Mouse (Mus musculus) urinary bladder, postnatal 14 days (tissue): ENCODE measurements around the gene Pmch.

Experiments used
- DNase-seq: peaks from one replicate; pipeline ENCODE4 v3.0.0; 2021; ENCODE audit warnings: low spot score

Gene Pmch

GRCm38 (mm10) chr10:88090772-88091171, at the start of gene Pmch:
Pmch (plus strand) TSS chr10:88091072.
- no peak for DNase-seq

GRCm38 (mm10) chr10:88044297-88044696, 46.6 kb upstream of the Pmch start:
- no peak for DNase-seq

DNA sequence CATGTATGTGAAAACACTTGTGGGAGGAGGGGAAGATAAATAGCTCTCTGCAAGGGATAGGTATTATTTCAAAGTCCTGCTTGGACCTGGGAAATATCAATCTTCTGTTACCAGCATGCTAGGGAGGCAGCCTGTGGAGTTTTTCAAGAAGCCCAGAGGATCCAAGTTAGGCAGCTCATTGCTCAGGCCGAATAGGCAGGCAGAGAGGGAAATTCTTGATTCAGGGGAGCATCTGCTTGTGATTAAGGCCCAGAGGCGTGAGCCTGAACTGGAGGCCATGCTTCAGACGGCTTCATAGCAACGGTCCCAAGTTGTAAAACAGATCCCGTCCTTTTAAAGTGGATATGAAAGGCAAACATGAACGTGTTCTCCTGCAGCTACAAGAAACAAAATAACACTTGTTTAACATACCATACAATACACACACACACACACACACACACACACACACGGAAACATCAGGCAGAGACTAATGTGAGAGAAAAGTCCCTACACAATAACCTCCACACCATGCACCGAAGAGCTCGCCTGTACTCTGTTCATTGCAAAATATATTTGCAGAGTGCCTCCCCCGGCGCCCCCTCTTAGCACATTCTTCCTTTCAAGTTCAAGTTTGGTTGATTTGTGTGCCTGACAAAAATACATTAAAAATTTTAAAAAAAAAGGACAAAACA, 44.6 kb upstream of the Pmch start:
- no peak for DNase-seq

DNA sequence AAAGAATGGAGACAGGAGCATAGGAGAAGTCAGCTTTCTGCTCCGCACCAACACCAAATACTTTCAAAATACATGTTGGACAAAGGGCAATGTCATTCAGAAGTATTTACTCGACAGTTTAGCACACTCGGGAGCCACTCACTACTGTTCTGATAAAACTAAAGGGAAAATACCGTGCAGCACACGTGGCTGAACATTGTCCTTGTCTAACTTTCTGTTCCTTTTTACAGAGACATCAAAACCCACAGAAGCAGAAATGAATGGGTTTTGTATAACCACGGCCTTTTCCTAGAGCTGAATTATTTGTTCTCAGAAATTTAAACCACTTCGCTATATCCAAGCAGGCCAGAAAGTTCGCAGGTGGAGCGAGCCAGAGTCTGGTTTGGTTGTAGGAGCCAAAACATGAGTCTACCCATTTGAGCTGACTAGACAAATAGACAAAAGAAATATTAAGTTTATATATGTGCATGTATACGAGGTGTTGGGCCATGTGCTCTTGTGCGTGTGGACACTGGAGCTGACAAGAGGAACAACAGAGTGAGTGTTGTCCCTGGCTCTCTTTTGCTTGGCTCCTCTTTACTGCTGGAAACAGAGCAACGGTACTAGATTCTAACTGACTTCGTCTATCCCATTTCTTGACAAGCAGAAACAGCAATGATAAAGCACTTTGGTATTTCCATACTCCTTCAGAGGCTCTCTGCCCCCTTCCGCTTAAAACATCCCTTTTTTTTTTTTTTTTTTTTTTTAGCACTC, 36.5 kb upstream of the Pmch start:
- DNase-seq = no peak

DNA sequence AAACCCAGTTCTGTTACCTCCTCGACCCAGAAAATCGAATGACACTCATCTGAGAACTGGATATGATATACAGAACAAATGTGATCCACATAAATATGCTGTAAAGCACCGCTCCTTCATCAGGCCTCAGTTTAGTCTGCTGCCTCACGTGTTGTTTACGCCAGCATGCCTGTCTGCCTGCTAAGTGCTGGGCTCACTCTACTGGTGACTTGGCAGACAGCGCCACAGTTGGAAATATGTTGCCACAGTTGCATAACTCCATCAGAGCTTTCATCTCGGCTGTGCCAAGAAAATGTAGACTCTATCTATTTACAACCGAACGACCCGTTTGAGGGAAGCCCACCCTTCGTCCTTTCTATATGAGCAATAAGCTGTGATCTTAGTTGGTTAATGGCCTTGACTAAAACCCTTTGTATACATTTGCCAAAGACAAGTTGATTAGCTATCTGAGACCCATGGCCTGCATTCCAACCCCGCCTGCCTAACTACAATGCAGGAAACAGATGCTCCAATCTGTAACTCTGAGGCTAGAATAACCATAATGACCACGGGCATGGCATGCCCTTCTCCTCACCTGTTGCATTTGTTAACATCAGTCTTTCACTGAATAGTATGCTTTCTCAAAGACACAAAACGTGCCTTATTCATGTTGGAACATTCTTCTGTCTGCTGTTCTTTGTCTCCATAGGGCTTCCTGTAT, 33.8 kb upstream of the Pmch start:
- DNase-seq = peak; percentile 16

- DNase-seq = no peak
These were observed 27.4 kb upstream of the Pmch start for GRCm38 (mm10) chr10:88063436-88063835.

DNA sequence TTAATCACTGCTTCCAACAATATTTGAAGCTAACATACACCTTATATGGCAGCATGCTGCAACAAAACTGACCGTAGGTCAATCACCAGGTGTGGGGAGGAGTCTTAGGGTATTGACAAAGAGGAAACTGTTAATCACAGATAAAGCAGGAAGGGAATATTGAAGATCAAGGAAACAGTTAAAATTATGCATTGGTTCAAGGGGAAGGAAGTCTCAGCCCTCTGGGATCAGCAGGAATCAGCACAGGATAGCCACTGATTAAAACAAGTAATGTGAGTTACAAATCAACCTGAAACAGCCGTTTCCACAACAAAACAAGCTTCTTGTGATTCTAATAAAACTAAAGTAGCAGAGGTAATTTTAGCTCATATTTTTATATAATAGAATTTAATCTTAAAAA, 26.0 kb upstream of the Pmch start:
- no peak for DNase-seq

GRCm38 (mm10) chr10:88067377-88067776, 23.5 kb upstream of the Pmch start:
- DNase-seq = no peak

DNA sequence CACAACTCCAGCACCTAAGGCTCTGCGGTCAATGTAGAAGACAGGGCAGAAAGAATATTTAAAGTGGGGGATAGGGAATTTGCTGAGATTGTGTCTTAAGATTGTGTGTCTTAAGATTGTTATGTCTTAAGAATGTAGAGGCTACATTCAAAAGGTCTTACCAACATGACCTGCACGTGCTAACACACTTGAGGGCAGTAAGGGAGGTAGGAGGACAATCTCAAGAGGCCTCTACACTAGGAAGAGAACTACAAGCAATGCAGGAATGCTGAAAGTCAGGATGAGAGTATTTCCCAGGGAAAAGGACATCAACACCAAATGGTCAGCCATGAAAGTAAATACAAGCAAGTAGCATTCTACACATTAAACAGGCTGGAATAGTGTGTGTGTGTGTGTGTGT, 15.3 kb downstream of the Pmch start:
- DNase-seq = no peak

GRCm38 (mm10) chr10:88113290-88113689, 22.4 kb downstream of the Pmch start:
- no peak for DNase-seq

- DNase-seq = no peak
These were observed 28.8 kb downstream of the Pmch start for GRCm38 (mm10) chr10:88119721-88120120.

- no peak for DNase-seq
These were observed 44.8 kb downstream of the Pmch start for GRCm38 (mm10) chr10:88135630-88136029.
